Mouse (Mus musculus) brain, embryonic 18.5 days (tissue): ENCODE results near the gene Gpr25.

Experiments used
- DNase-seq: peaks from one replicate; pipeline ENCODE4 v3.0.0-alpha.2; 2012; ENCODE audit warnings: low read depth, low spot score

The Gpr25 gene

DNA sequence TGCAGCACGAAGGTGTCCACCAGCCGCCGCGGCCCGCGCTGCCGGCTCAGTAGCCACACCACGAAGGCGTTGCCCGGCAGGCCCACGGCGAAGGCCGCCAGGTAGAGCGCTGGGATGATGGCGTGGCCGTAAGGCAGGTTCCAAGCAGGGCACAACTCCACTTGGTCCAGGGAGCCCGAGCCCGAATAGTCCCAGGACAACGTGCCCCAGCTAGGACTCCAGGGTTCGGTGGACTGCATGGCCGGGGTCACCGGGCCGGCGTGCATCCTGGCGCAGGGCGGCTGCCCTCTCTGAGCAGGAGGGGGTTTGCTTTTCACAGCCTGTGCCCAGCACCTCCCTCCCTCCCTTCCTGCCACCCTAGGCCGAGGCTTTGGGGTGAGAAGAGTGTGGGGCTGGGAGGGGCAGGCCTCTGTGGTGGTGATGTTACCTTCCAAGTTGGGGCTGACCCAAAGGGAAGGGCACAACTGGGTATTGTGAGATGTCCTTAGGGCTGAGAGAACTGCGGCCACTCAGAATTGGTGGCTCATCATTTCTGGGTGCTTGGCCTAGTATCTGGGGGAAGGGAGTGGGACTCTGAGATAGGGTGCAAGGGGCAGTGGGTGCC, at the start of gene Gpr25:
Gene Gpr25, minus strand, starts transcription at position 239 of the 604 bp plus-strand sequence.
- no peak for DNase-seq

- no peak for DNase-seq
Measured at GRCm38 (mm10) chr1:136309193-136309592, 48.5 kb upstream of the Gpr25 start.

DNA sequence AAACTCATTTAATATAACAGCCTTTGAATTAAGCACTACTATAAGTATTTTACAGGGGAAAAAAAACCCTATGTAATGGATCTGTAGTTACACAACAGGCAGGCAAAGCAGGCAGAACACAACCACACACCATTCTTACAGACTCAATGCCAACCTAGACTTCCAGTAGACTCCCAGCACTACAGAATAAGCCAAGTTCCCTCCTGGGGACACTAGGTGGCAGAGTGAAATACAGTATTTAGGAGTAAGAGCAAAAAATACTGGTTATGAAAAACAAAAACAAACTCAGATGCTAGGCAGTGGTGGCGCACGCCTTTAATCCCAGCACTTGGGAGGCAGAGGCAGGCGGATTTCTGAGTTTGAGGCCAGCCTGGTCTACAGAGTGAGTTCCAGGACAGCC, 45.8 kb upstream of the Gpr25 start:
- no peak for DNase-seq

DNA sequence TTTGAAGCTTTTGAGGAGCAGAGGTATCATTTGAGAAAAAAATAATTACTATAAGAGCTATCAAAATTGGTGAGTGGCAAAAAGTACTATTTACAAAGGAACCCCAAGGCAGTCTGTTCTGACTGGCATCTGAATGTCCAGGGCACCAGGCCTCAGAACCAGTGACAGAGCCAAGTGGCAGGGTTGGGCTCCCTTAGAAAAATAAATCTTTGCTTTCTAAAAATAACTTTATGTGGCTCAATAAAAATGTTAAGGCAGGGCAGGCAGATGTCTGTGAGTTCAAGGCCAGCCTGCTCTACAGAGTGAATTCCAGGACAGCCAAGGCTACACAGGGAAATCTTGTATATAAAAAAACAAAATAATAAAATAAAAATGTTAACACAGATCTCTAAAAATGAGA, 33.3 kb upstream of the Gpr25 start:
- DNase-seq: no peak

GRCm38 (mm10) chr1:136289803-136290202, 29.1 kb upstream of the Gpr25 start:
- DNase-seq: no peak

- DNase-seq: no peak
Measured at GRCm38 (mm10) chr1:136277366-136277765, 16.7 kb upstream of the Gpr25 start.

- no peak for DNase-seq
Measured at GRCm38 (mm10) chr1:136268224-136268623, 7.6 kb upstream of the Gpr25 start.

DNA sequence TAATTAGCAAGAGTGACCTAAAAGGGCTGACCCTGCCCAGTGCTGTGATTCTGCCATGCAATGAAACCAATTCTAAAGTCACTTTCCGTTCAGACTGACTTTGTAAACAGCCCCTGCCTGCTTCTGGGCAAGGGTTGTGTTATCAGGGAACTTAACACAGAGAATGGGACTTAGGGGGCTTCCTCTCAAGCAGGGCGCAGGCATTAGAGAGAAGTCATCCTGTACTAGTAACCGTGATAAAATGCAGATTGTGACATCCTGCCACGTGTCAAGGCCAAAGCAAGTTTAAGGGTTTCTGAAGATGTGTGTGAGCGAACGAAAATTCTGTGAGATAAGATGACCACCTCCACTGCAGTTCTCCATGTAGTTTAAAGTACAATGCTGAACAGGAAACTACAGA, 5.5 kb upstream of the Gpr25 start:
- DNase-seq: no peak

- no peak for DNase-seq
Measured at GRCm38 (mm10) chr1:136263355-136263754, 2.7 kb upstream of the Gpr25 start.

- DNase-seq: peak; percentile 60
Measured at GRCm38 (mm10) chr1:136259893-136260634, 609 bp downstream of the Gpr25 start.

DNA sequence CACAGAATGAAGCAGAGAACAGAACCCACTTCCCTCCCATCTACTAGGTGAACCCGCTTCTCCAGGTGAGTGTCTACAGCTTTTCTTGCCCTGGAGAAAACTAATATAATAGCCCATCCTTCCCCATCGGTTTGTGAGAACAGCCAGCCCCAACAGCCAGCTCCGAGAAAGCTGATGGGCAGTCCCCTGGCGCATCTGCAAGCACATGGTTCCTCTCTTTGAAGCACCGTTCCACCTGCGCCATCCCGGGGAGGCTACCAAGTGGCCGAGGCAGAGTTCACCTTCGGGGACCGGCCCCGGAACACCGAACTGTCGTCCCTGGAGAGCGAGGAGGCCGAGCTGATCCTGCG, 1.2 kb downstream of the Gpr25 start:
- DNase-seq: no peak

DNA sequence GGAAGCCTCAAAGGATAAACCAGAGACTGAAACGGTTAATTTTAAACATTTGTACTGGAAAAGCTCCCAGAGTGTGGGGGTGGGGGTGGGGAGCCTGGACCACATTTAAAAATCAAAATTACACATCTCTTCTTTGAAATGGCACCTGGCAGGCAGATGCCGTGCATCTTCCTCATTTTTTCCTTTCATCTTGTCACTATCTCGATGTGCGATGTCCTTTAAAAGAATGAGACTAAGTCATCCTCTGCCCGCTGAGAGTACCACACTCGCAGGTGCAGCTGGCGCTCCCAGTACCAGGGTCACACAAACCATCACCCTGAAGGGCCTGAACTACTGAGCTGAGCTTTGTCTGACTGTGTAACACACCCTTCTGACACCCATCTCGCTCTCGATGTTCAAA, 2.2 kb downstream of the Gpr25 start:
- no peak for DNase-seq

GRCm38 (mm10) chr1:136255657-136256056, 5.0 kb downstream of the Gpr25 start:
- DNase-seq: no peak

DNA sequence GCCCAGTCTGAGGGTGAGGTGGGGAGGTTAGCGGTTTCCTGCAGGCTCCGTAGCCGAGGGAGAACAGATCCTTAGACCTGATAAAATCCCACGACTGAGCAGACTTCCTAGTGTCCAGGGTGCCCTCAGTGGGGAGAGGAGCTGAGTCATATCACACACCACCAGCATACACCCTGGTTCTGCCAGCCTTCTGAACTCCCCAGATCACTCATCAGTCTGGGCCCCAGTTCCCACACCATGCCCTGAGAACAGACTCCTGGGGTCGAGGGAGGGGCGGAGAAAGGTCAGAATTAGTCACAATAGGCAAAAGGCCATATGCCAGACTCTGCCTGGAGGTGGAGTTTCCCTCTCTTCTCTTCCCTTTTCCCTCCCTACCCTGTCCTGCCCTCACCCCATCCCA, 5.5 kb downstream of the Gpr25 start:
- no peak for DNase-seq

DNA sequence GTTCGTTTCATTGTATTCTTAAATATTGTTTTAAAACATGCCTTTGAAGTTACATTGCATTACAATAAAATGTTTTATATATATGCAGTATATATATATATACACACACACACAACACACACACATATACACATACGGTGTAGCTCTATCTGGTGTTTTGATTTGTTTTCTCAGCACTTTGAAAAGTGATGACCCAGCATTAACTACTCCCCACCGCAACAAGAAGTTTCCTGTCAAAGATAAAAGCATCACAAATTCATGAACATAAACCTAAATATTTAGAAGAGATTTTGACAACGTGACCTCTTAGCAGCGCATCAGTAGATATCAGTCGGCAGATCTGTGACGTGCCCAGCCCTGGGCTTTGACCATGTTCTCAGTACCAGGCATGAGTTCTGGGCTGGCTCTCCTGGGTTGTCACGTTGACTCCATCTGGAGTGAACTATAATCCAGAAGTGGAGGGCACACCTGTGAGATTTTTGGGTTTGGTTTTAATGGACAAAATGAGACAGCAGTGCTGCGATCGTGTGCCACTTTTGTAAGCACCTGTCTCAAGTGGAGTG, 6.1 kb downstream of the Gpr25 start:
- no peak for DNase-seq

DNA sequence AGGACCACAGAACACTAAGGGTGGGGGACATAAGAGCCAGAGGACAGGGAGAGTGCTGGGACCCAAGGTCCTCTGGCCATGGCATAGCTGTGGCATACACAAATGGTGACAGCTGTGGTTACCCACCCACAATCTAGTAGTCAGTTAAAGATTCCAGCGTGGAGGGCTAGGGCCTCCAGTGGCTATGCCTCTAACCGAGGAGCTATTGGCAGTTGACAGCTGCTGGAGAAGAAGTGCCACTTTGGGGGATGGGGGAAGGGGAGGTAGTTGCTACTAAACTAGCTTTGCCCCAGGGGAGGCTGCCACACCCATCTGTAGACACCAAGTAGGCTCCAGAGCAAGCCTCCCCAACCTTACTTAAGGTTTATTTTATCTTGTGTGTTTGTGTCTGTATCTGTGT, 7.2 kb downstream of the Gpr25 start:
- no peak for DNase-seq

- DNase-seq: no peak
Measured at GRCm38 (mm10) chr1:136249662-136250061, 11.0 kb downstream of the Gpr25 start.

DNA sequence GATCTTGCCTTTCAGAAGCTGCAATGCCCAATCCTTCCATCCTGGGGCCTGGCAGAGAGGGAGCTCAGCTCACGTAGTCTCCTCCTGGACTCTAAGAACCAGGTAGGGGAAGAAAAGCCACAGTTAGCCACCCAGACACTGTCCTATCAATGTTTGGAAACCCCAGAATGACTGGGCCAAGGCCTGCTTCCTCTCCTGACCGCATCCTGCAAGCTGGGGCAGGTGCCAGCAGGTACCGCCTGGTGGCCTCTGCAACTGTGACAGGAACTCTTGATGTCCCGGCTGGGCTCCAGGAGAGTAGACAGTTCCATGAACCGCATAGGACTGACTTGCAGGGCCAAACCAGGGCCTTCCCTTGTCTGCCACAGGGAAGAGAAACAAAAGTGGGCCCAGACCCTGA, 13.3 kb downstream of the Gpr25 start:
- no peak for DNase-seq

DNA sequence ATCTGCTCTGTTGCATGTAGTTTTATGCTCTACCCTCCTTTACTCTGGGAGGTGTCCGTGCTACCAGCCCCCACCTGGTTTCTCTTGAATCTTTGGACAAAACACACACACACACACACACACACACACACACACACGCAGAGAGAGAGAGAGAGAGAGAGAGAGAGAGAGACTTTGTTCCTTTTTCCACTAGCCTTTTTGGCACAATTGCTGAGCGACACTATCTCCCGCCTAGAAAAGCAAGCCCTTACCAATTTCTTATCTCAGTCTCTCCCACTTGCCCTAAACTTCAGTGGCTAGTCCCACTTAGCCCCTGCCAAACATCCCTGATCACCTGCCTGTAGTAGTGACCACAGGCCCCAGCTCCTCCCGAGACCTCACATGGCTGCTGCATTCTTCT, 16.2 kb downstream of the Gpr25 start:
- DNase-seq: no peak

- no peak for DNase-seq
Measured at GRCm38 (mm10) chr1:136241801-136242200, 18.9 kb downstream of the Gpr25 start.

DNA sequence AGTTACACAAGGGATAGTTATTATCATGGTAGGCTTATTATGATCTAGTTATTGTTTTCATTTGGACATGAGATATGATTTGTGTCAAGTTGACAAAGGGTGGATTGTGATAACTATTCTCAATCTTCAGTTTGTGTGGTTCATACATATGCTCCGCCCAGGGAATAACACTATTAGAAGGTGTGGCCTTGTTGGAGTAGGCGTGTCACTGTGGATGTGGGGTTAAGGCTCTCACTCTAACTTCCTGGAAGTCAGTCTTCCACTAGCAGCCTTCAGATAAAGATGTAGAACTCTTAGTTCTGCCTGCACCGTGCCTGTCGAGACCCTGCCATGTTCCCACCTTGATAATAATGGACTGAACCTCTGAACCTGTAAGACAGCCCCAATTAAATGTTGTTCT, 22.2 kb downstream of the Gpr25 start:
- no peak for DNase-seq

DNA sequence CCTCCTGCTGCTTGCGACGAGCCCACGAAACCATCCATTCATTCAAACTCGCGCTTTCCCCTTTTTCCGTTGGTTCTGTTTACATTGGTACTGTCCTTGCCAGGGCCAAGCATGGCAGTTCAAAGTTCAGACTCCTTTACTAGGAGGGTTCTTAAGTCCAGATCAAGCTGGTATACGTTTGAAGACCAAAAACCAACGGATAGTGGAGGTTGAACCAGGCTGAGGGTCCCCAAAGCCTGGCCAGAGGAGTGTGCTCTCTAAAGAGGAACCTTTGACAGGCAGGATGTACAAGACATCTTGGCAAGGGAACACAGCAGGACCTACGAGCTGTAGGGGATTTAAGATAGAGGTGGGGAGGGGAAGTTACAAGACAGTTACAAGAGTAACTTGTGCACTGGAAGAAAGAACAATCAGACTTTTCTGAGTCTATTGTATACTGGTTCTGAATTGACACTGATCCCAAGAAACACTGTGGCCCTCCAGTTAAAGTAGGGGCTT, 26.0 kb downstream of the Gpr25 start:
- DNase-seq: no peak
